ENCODE assay signal across 8 mouse cellular contexts in genomic region chr15:36705990-36706389, GRCm38 (mm10).
DNase-seq lines count a peak whose midpoint lies in the region; ATAC-seq lines count a peak whose summit lies in the region.

No protein-coding gene starts in this region.

- no peaks in the 10 kb centered on the region for H3K27me3 ChIP-seq in midbrain, embryonic 10.5 days (ENCODE audit: low read depth, poor library complexity, severe bottlenecking)
- H3K27me3 ChIP-seq in midbrain, embryonic 11.5 days (ENCODE audit: control insufficient read depth, insufficient read depth, low read length): no peaks in the 10 kb centered on the region

- H3K4me3 ChIP-seq in midbrain, embryonic 10.5 days: no peak overlapping the region
- H3K4me3 ChIP-seq in midbrain, embryonic 11.5 days (ENCODE audit: low read depth, low read length): no peak overlapping the region

- H3K36me3 ChIP-seq in midbrain, embryonic 10.5 days: no peaks in the 10 kb centered on the region
- no peaks in the 10 kb centered on the region for H3K36me3 ChIP-seq in midbrain, embryonic 11.5 days (ENCODE audit: control insufficient read depth, insufficient read depth, low read length)

- H3K4me2 ChIP-seq in midbrain, embryonic 11.5 days: no peak overlapping the region

- 56% methylated on average over 4 of the region's 4 CpGs for WGBS in midbrain, embryonic 10.5 days
- 42% methylated on average over 4 of the region's 4 CpGs for WGBS in midbrain, embryonic 11.5 days

- peak; percentile 29 for DNase-seq in midbrain, embryonic 10.5 days (ENCODE audit: low spot score)
- no peak for DNase-seq in midbrain, embryonic 11.5 days (ENCODE audit: low spot score, missing footprints)
- DNase-seq in frontal cortex, postnatal 36 days (ENCODE audit: low spot score in 2 of 2): peak; percentile 28 to 61
- DNase-seq in kidney, postnatal 36 days: peak; percentile 75 to 81
- peak; percentile 72 for DNase-seq in lung, postnatal 25 days (ENCODE audit: low spot score)
- DNase-seq in right cerebral cortex, postnatal 10 days (ENCODE audit: low spot score in 2 of 2): peak; percentile 73 to 78
- no peak for DNase-seq in cerebellum, adult 11-12 months

- H3K9me3 ChIP-seq in midbrain, embryonic 10.5 days (replicated peaks): no peaks in the 10 kb centered on the region
- H3K9me3 ChIP-seq in midbrain, embryonic 11.5 days (ENCODE audit: control insufficient read depth, low read length): no peaks in the 10 kb centered on the region

- H3K9ac ChIP-seq in midbrain, embryonic 11.5 days (ENCODE audit: low read length): no peak overlapping the region

- ATAC-seq in midbrain, embryonic 11.5 days (ENCODE audit: low FRiP score): no peak
- ATAC-seq in activated CD4-positive, CD25-positive, alpha-beta regulatory T cell, adult 4 months: peak; percentile 70

- peaks cover 11% of the 10 kb centered on the region; the same call in 1 of the 2 replicates for H3K4me1 ChIP-seq in midbrain, embryonic 10.5 days
- H3K4me1 ChIP-seq in midbrain, embryonic 11.5 days (ENCODE audit: control insufficient read depth, insufficient read depth, low read length): no peaks in the 10 kb centered on the region

- no peak overlapping the region for H3K27ac ChIP-seq in midbrain, embryonic 10.5 days (replicated peaks)
- no peak overlapping the region for H3K27ac ChIP-seq in midbrain, embryonic 11.5 days (ENCODE audit: low read depth, low read length)

Comparison
In these comparisons a context has a peak if more than half of its experiments do, and no peak if none do; other contexts are left out.
1. DNase-seq: peak in midbrain, embryonic 10.5 days (single experiment), frontal cortex, postnatal 36 days (2 of 2), kidney, postnatal 36 days (2 of 2), lung, postnatal 25 days (single experiment) and right cerebral cortex, postnatal 10 days (2 of 2); none in midbrain, embryonic 11.5 days (single experiment) and cerebellum, adult 11-12 months (single experiment).